Comparison of ENCODE assay signal across 20 mouse cellular contexts in genomic region chr14:34033841-34034610, GRCm38 (mm10). TPM values are rescaled to one million over a fixed set of nuclear protein-coding genes. Genes with fewer than 3 reads are reported as not detected.
A peak's percentile ranks its signal among the peaks of the same experiment; 100 is the strongest.
DNase-seq lines count a peak whose midpoint lies in the region; ATAC-seq lines count a peak whose summit lies in the region.
"Had no signal": no experiment of that assay in that cellular context is flagged by ENCODE, and none has a peak within 500 bp of the region (broad histone marks: within the 10 kb centered on the region; RNA-seq: fewer than 3 reads in every experiment).

No protein-coding gene starts in this region.

- DNase-seq in heart, adult 11 months = peak; percentile 81
- no peak for DNase-seq in heart, adult 8-10 months (ENCODE audit: low spot score)
- peak; percentile 7 for DNase-seq in adrenal gland, postnatal 10 days
- peak; percentile 90 for DNase-seq in retina, adult 2 months (ENCODE audit: low read depth, low spot score)
- DNase-seq in urinary bladder, postnatal 36 days (ENCODE audit: low spot score in 2 of 2) = no peak
- DNase-seq in gastrocnemius, adult 8-10 months (ENCODE audit: low spot score in 2 of 2) = no peak
- DNase-seq: cerebellum, adult 8-10 months; cerebellum, postnatal 14 days; forebrain, postnatal 0 days; gastrocnemius, adult 2 months; heart, adult 2 months; heart, postnatal 10 days; heart, postnatal 4 days; kidney, adult 18-20 months had no signal

- no peak for ATAC-seq in frontal cortex, adult (ENCODE audit: low TSS enrichment)
- ATAC-seq: forebrain, embryonic 13.5 days; forebrain, postnatal 0 days; hindbrain, embryonic 16.5 days had no signal

RNA-seq across cellular contexts. Expression of gene Gm5460, which starts 17.5 kb away (rescaled TPM):
- total RNA-seq in heart, adult 8-10 months (2022) = not detected
- under 1 TPM in 1 of 2 experiments, not detected in 1; 0.06 TPM for total RNA-seq in adrenal gland, postnatal 10 days (2021)
- not detected for total RNA-seq in gastrocnemius, adult 8-10 months (2022)
- total RNA-seq: common myeloid progenitor, adult 5-6 weeks; ES-E14; forebrain, postnatal 0 days; gastrocnemius, adult 2 months; heart, adult 2 months; heart, postnatal 10 days had no signal

RNA-seq across cellular contexts. Expression of gene Antxrl, which starts 18.5 kb away (rescaled TPM):
- not detected for total RNA-seq in heart, adult 8-10 months (2022)
- not detected for total RNA-seq in adrenal gland, postnatal 10 days (2021)
- not detected for total RNA-seq in gastrocnemius, adult 8-10 months (2022)
- total RNA-seq: common myeloid progenitor, adult 5-6 weeks; ES-E14; forebrain, postnatal 0 days; gastrocnemius, adult 2 months; gastrocnemius, postnatal 4 days; heart, adult 2 months; heart, postnatal 10 days; heart, postnatal 4 days had no signal

RNA-seq across cellular contexts. Expression of gene Gm30083, which starts 19.0 kb away (rescaled TPM):
- total RNA-seq in heart, adult 8-10 months (2022) = not detected
- total RNA-seq in adrenal gland, postnatal 10 days (2021) = not detected
- not detected for total RNA-seq in gastrocnemius, adult 8-10 months (2022)
- total RNA-seq: common myeloid progenitor, adult 5-6 weeks; ES-E14; forebrain, postnatal 0 days; gastrocnemius, adult 2 months; gastrocnemius, postnatal 4 days; heart, adult 2 months; heart, postnatal 10 days; heart, postnatal 4 days had no signal

RNA-seq across cellular contexts. Expression of gene Anxa8, which starts 51.8 kb away (rescaled TPM):
- total RNA-seq in heart, adult 8-10 months (2022) = 1 to 10 TPM; 1.8 to 5.8 (median 3.6) TPM
- 1 to 10 TPM; 7.9 to 8.5 TPM for total RNA-seq in adrenal gland, postnatal 10 days (2021)
- total RNA-seq in gastrocnemius, adult 8-10 months (2022) = 1 to 10 TPM in 1 of 4 experiments, under 1 TPM in 2, not detected in 1; 0.53 to 1.4 (median 0.99) TPM
- total RNA-seq: common myeloid progenitor, adult 5-6 weeks had no signal

RNA-seq across cellular contexts. Expression of gene Zfp488, which starts 55.5 kb away (rescaled TPM):
- not detected for total RNA-seq in heart, adult 8-10 months (2022)
- under 1 TPM in 1 of 2 experiments, not detected in 1; 0.12 TPM for total RNA-seq in adrenal gland, postnatal 10 days (2021)
- under 1 TPM in 1 of 4 experiments, not detected in 3; 0.07 TPM for total RNA-seq in gastrocnemius, adult 8-10 months (2022)
- total RNA-seq: common myeloid progenitor, adult 5-6 weeks; ES-E14; gastrocnemius, adult 2 months; heart, adult 2 months; heart, postnatal 4 days had no signal

Comparison
In these comparisons a context has a peak if more than half of its experiments do, and no peak if none do; other contexts are left out.
1. DNase-seq: peak in heart, adult 11 months (single experiment), adrenal gland, postnatal 10 days (single experiment) and retina, adult 2 months (single experiment); none in heart, adult 8-10 months (single experiment), urinary bladder, postnatal 36 days (0 of 2) and gastrocnemius, adult 8-10 months (0 of 2).